Mouse (Mus musculus) limb, embryonic 14.5 days (tissue): ENCODE data around the gene Foxn3. TPM values are rescaled to one million over a fixed set of nuclear protein-coding genes. Genes with fewer than 3 reads are reported as not detected.
A peak's percentile ranks its signal among the peaks of the same experiment; 100 is the strongest.

Experiments used
- ATAC-seq: fragments of 200-750 bp; cut with Nextera tagmentation; 2 replicates; pipeline ENCODE4 v1.8.0; 2017; ENCODE audit warnings: low read depth, moderate number of reproducible peaks, moderate TSS enrichment; ENCODE audit not compliant: low FRiP score
- DNase-seq: peaks from one replicate; pipeline ENCODE4 v3.0.0-alpha.2; 2015; ENCODE audit warnings: low spot score
- H3K27ac ChIP-seq: fragments of 300-500 bp; sonication (generic); replicated peaks from 2 replicates; pipeline ENCODE4 v1.5.1; 2014; ENCODE audit warnings: low read depth, mild to moderate bottlenecking, low read length, moderate library complexity, mixed read lengths
- H3K27me3 ChIP-seq: fragments of 300-500 bp; sonication (generic); 2 replicates; pipeline ENCODE4 v1.6.1; 2014; ENCODE audit warnings: low read length, mixed read lengths; ENCODE audit not compliant: control insufficient read depth, insufficient read depth
- H3K36me3 ChIP-seq: fragments of 300-500 bp; sonication (generic); 2 replicates; pipeline ENCODE4 v1.6.1; 2014; ENCODE audit warnings: mild to moderate bottlenecking, low read length, moderate library complexity, mixed read lengths; ENCODE audit not compliant: control insufficient read depth, insufficient read depth
- H3K4me1 ChIP-seq: fragments of 300-500 bp; sonication (generic); 2 replicates; pipeline ENCODE4 v1.6.1; 2014; ENCODE audit warnings: antibody characterized with exemption, low read length, mixed read lengths; ENCODE audit not compliant: control insufficient read depth, insufficient read depth
- H3K4me2 ChIP-seq: fragments of 300-500 bp; sonication (generic); replicated peaks from 2 replicates; pipeline ENCODE4 v1.6.1; 2014; ENCODE audit warnings: low read depth, mild to moderate bottlenecking, low read length, moderate library complexity; ENCODE audit not compliant: severe bottlenecking
- H3K4me3 ChIP-seq: fragments of 300-500 bp; sonication (generic); replicated peaks from 2 replicates; pipeline ENCODE4 v1.5.1; 2014; ENCODE audit warnings: low read length
- H3K9ac ChIP-seq: fragments of 300-500 bp; sonication (generic); 2 replicates; pipeline ENCODE4 v1.6.1; 2014; ENCODE audit warnings: mild to moderate bottlenecking, low read depth, low read length, moderate library complexity; ENCODE audit not compliant: severe bottlenecking
- H3K9me3 ChIP-seq: fragments of 300-500 bp; sonication (generic); 2 replicates; pipeline ENCODE4 v1.6.1; 2016; ENCODE audit warnings: low read length; ENCODE audit not compliant: control insufficient read depth
- POLR2A ChIP-seq: fragments of 200-500 bp; IDR thresholded peaks from 2 replicates; pipeline ENCODE4 v1.8.0; 2012; ENCODE audit warnings: inconsistent platforms, mild to moderate bottlenecking, moderate library complexity, borderline replicate concordance; ENCODE audit not compliant: insufficient read depth, insufficient read length; ENCODE audit errors: extremely low read depth
- WGBS: fragments of 180-500 bp; shearing (Covaris S2); extraction: QIAGEN DNeasy Blood & Tissue Kit; methylation state at CpG from one replicate; pipeline ENCODE4 v1.1.7; 2014; 5-methylcytosine and 5-hydroxymethylcytosine counted together
- polyA plus RNA-seq, 2 experiments: library from polyadenylated mRNA; depleted of rRNA in 1 of 2; stranded (reverse) in 1 of 2; unstranded in 1 of 2; fragments of >200 nt; fragmentation: Nextera tagmentation in 1 of 2; extraction: Ambion mirVana in 1 of 2; gene quantifications; 2 replicates each; pipeline versions ENCODE4 v1.2.1 to v1.2.3; 2012 to 2014

Gene Foxn3
- polyA plus RNA-seq, 2 experiments, result 27.6 to 118 TPM

DNA sequence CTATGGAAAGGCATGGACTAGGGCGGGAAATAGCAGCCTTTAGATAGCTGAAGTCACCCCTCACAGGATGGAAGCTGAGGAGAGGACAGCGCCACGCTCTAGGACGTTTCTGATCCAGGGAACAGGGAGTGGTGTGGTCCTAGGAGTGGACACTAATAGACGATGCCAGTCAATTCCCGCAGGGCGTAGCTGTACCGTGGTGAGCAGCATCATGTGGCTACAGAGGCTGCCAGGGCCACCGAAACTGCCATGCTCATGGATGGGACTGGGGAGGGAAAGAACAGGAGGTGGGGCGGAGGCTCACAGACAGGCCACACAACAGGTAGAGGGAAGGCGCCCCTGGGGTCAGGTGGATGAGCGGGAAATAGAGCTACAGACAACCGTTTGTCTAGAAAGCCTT lies 282.6 kb downstream of the Foxn3 start:
- no peaks in the 10 kb centered on the region for H3K9me3 ChIP-seq
- no peak overlapping the region for H3K4me3 ChIP-seq
- no peaks in the 10 kb centered on the region for H3K27me3 ChIP-seq
- DNase-seq, result no peak
- H3K4me2 ChIP-seq, result no peak overlapping the region
- peaks cover 26% of the 10 kb centered on the region for H3K4me1 ChIP-seq
- ATAC-seq, result no peak
- H3K27ac ChIP-seq, result no peak overlapping the region
- TF ChIP-seq POLR2A, result no peak
- 94% methylated on average over 13 of the region's 13 CpGs for WGBS
- no peaks in the 10 kb centered on the region for H3K36me3 ChIP-seq
- no peak overlapping the region for H3K9ac ChIP-seq

DNA sequence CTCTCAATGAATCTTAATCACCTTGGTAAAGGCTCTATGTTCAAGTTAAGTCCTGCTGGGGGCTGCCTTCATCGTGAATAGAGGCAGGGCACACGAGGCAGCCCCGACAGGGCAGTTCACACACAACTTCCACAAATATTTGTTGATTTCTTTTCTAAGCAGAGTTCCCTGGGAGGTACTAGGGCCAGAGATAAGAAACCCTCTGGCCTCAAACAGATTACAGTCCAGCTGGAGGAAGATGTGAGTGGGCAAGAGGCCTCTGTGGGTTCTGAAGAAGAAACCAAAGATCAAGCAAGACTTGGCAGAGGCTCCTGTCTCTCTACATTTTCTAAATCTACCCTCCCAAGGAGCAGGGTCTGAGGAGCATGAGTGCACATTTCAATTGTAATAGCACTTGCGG lies 283.1 kb downstream of the Foxn3 start:
- Histone ChIP-seq H3K4me2 (no peak overlapping the region), H3K9ac (no peak overlapping the region), H3K4me3 (no peak overlapping the region), H3K9me3 (no peaks in the 10 kb centered on the region), H3K36me3 (no peaks in the 10 kb centered on the region), H3K27me3 (no peaks in the 10 kb centered on the region), H3K27ac (no peak overlapping the region), H3K4me1 (peaks cover 21% of the 10 kb centered on the region)
- TF ChIP-seq POLR2A, result no peak
- DNase-seq (no peak), ATAC-seq (no peak)
- WGBS, result 85% methylated on average over 4 of the region's 4 CpGs

DNA sequence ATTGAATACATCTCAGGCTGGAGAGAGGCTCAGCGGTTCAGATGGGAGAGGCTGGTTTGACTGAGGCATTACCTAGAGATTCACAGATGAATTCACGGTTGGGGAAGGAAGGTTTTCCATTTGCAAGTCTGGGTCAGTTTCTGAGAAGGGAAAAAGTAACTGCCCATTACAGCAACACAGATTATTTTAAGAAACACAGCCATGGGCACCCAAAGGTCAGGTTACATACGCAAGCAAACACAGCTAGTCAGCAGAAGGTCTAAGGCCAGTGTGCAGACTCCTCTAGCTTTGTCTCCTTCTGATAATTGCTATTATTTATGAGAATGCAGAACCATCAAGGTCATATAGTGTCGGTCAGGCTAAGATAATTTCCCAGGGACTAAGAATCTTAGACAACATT lies 284.0 kb downstream of the Foxn3 start:
- no peaks in the 10 kb centered on the region for H3K27me3 ChIP-seq
- H3K9me3 ChIP-seq, result no peaks in the 10 kb centered on the region
- no peak overlapping the region for H3K4me2 ChIP-seq
- WGBS, result 88% methylated on average over 4 of the region's 4 CpGs
- no peak for TF ChIP-seq POLR2A
- no peak overlapping the region for H3K9ac ChIP-seq
- H3K27ac ChIP-seq, result no peak overlapping the region
- H3K4me1 ChIP-seq, result peaks cover 13% of the 10 kb centered on the region
- ATAC-seq, result no peak
- no peak overlapping the region for H3K4me3 ChIP-seq
- no peaks in the 10 kb centered on the region for H3K36me3 ChIP-seq
- DNase-seq, result no peak

DNA sequence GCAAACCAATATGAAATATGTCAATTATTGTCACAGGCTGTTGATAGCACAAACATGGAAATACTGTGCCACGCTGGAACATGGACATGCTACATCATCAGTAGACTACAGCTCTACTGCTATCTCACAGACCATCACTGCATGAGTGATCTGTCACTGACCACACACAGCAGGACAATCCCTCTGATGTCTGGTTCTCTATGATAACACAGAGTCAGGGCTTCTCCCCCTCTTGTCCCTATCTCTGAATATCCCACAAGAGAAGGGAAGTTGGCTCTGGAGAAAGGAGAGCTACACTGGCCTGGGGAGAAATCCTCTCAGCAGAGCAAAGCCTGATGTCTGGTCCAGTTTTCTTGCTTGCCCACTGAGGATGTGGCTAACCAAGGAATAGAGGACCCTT lies 288.8 kb downstream of the Foxn3 start:
- Histone ChIP-seq H3K4me2 (no peak overlapping the region), H3K4me3 (no peak overlapping the region), H3K4me1 (no peaks in the 10 kb centered on the region; the same call in 1 of the 2 replicates), H3K36me3 (no peaks in the 10 kb centered on the region), H3K9me3 (no peaks in the 10 kb centered on the region), H3K27me3 (no peaks in the 10 kb centered on the region), H3K27ac (no peak overlapping the region), H3K9ac (no peak overlapping the region)
- TF ChIP-seq POLR2A, result no peak
- 95% methylated on average over 1 of the region's 1 CpGs for WGBS
- DNase-seq, result no peak
- no peak for ATAC-seq

DNA sequence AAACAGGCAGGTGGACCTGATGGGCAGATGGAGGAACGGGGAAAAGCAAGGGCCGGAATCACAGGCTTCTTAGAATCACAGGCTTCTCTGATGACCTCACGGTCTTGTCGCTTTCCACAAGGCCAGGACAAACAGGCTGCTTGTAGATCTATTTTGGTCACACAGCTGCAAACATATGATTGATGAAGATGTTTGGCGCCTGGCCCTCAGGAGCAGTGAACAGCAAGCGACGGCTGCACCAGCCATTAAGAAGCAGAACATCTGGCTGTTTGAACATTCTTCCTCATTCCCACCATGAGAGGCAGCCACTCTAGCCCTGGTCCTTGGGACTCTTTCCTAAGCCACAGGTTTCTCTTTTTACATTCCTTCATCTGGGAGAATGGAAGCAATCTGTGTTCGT lies 294.0 kb downstream of the Foxn3 start:
- no peak overlapping the region for H3K4me2 ChIP-seq
- H3K4me1 ChIP-seq, result no peaks in the 10 kb centered on the region; the same call in 1 of the 2 replicates
- H3K9me3 ChIP-seq, result no peaks in the 10 kb centered on the region
- DNase-seq (peak; percentile 55), ATAC-seq (peak; percentile 67)
- WGBS, result 64% methylated on average over 8 of the region's 8 CpGs
- no peaks in the 10 kb centered on the region; the same call in 1 of the 2 replicates for H3K36me3 ChIP-seq
- H3K4me3 ChIP-seq, result no peak overlapping the region
- no peaks in the 10 kb centered on the region for H3K27me3 ChIP-seq
- no peak overlapping the region for H3K27ac ChIP-seq
- TF ChIP-seq POLR2A, result no peak
- no peak overlapping the region for H3K9ac ChIP-seq

DNA sequence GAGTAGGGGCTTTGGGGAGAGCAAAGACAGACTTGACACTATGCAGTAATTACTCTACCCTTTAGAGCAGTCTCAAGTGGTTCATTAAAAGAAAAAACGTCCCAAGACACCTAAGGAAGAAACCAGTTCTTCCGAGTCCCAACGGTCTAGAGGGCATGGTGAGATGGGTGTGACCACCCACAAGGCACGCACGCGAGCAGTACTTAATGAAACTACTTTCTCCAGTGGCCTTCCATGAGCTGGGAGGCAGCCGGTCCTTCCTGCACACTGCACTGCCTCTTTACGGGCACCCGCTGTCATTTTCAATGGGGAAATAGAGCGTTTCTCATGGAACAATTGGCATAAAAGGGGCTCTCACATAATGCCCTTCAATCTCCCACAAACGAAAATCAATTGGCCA lies 294.4 kb downstream of the Foxn3 start:
- no peak overlapping the region for H3K4me2 ChIP-seq
- H3K4me1 ChIP-seq, result no peaks in the 10 kb centered on the region; the same call in 1 of the 2 replicates
- H3K27me3 ChIP-seq, result no peaks in the 10 kb centered on the region
- TF ChIP-seq POLR2A, result no peak
- H3K9me3 ChIP-seq, result no peaks in the 10 kb centered on the region
- no peak for DNase-seq
- H3K9ac ChIP-seq, result no peak overlapping the region
- no peak for ATAC-seq
- no peaks in the 10 kb centered on the region; the same call in 1 of the 2 replicates for H3K36me3 ChIP-seq
- 89% methylated on average over 11 of the region's 11 CpGs for WGBS
- no peak overlapping the region for H3K27ac ChIP-seq
- no peak overlapping the region for H3K4me3 ChIP-seq
